Mouse (Mus musculus): ENCODE data around the gene Chrm5. TPM values are rescaled to one million over a fixed set of nuclear protein-coding genes. Genes with fewer than 3 reads are reported as not detected.
"Not testable (repeated sequence)": the region's sequence is repeated elsewhere in the genome, so short reads cannot be mapped to it uniquely, and the experiment has no call there.

Gene Chrm5
- total and polyA plus RNA-seq, 3 experiments = not detected

DNA sequence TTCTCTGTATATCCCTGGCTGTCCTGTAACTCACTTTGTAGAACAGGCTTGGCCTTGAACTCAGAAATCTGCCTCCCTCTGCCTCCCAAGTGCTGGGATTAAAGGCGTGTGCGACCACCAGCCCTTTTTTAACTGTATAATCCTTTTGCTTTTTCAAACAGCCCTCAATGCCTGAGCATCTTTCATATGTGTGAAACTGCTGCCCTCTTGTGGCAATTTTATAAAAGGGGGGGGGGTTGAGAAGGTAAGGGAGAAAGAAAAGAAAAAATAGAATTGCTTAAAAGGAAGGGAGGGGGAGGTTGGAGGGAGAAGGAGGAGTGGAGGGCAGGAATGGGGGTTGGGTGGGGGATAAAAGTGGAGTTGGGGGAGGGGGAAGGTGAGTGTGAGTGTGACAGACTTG, 995 bp upstream of the Chrm5 start:
- DNase-seq = peak; percentile 20

DNA sequence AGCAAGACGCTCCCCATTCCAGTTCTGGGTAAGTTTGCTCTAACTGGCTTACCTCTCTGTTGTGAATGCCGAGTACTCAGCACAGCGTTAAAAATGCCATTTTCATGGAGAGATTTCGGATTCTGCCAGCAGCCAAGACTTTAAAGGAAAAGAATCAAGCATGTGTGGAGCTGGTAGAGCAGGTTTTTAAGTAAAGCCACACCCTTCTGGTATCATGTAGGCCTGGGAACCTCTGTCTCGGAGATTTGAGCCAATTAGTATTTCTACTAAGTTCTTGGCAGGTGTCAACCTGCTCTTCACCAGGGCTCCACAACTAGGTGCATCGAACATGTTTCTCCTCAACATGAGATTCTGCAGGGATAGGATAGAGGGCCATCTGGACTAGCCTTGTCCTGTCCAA, 4.0 kb downstream of the Chrm5 start:
- DNase-seq = no peak

DNA sequence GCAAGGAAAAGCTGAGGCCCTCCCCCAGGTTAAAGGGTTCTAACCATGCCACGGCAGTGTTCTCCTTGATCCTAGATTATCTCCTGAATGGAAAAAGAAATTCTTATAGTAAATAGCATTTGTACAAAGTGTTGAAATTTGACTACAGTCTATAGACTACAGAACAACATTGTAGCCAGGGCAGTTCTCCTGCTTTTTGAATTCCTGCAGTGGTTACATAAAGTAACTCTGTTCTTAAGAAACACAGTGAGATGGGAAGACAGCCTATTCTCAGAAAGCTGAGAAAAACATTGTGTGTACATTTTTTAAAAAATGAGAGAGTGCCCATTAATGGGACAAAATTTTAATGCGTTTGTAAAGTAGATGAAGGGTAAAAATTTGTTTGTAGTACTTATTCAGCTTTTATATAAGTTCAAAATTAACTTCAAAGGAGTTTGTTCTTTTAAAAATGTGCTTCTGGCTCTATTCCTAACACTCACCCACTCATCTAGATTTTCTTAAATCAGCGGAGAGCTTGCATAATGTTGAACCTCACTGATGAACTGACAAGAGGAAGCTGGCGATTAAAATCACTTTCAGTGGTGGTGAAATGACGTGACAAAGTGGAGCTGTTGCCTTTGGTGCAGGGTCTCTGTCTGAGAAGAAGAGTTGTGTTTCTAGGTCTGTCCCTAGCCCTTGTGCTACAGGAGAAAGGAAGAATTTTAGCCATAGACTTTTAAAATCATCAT, 5.4 kb downstream of the Chrm5 start:
- no peak for DNase-seq

DNA sequence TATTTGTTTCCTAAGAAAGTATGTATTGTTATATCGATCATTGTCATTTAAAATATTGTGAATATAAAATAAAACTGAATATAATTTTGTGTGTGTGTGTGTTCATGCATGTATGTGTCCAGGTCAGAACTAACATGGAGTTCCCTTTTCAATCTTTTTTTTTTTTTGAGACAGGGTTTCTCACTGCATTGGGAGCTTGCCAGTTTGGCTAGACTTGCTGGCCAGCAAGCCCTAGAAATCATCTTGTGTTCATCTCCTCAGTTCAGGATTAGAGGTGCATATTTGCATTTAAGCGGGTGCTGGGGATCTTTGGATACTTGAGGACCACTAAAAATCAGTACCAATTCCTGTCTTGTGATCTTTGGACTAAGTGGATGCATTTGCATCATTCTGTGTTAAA, 8.5 kb downstream of the Chrm5 start:
- no peak for DNase-seq

DNA sequence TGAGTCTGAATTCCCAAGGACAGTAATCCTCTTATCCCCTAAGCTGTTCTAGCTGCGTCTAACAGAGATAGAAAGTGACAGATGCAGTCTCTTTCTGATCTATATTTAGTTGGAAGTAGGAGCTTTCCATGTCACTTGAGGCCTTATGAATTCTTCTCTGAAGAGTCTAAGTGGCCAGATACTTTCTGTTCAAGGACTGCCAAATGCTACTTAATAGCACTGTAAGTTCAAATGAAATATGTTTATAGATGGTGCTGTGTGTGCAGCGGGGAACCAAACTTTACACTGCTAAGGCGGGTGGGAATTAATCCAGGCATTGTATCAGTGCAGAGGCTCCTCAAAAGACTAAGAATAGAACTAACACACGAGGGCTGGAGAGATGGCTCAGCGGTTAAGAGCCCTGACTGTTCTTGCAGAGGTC, 9.6 kb downstream of the Chrm5 start:
- no peak for DNase-seq

DNA sequence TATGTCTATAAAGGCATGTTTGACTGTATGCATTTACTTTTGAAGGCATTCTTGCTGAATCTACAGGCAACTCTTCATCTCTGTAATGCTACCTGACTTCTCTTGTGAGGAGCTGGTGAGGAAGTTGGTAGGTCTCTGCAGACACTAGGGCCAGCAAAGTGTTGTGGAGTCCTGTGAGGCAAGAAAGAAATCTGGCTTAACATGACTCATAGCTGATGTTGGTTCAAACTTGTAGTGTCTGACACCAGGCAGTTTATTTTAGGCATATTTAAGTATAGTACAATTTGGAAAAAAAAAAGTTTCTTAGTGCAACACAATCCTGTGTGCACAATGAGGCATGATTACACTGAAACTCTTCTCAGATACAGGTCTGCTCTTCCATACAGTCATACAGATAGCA, 11.0 kb downstream of the Chrm5 start:
- DNase-seq = no peak

DNA sequence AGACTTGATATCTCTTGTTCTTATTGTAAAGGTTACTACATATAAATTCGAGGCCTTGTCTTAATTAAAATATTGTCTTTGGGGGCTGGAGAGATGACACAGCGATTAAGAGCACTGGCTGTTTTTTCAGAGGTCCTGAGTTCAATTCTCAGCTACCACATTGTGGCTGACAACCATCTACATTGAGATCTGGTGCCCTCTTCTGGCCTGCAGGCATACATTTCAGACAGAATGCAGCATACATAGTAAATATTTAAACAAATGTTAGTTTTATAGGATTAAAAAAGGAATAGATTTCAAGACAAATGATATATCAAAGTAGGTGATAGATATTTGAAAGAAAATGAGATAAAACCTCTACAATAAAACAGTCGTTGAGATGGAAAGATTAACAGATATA, 20.0 kb downstream of the Chrm5 start:
- DNase-seq = no peak

DNA sequence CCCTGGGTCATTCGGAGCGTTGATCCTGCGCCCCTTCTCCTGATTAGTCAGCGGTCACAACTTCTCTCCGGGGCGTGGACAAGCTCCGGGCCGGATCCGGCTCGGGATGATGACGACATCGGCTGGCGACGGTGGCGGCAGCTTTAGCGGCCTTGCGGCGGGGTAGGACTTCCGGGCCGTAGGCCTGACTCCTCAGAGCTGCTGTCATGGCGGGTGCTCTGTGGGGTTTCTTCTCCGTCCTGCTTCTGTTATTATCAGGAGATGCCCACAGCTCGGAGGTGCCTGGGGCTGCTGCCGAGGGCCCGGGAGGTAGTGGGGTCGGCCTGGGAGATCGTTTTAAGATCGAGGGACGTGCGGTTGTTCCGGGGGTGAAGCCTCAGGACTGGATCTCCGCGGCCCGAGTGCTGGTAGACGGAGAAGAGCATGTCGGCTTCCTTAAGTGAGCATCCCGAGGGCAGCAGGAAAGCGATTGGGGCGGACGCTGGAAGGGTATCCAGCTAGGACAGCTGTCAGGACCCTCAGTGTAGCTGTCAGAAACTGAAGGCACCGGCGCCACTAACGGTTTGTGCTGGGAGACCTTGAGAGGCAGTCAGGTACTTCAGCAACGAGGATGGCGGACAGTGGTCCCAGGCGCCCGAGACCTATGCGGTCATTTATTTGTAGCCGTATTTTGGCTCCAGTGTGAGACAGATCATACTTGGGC, 25.6 kb downstream of the Chrm5 start, which contains the start of gene Emc7:
Gene Emc7, plus strand, starts transcription at position 136 of the 703 bp plus-strand sequence.
- peak; percentile 99 for DNase-seq

DNA sequence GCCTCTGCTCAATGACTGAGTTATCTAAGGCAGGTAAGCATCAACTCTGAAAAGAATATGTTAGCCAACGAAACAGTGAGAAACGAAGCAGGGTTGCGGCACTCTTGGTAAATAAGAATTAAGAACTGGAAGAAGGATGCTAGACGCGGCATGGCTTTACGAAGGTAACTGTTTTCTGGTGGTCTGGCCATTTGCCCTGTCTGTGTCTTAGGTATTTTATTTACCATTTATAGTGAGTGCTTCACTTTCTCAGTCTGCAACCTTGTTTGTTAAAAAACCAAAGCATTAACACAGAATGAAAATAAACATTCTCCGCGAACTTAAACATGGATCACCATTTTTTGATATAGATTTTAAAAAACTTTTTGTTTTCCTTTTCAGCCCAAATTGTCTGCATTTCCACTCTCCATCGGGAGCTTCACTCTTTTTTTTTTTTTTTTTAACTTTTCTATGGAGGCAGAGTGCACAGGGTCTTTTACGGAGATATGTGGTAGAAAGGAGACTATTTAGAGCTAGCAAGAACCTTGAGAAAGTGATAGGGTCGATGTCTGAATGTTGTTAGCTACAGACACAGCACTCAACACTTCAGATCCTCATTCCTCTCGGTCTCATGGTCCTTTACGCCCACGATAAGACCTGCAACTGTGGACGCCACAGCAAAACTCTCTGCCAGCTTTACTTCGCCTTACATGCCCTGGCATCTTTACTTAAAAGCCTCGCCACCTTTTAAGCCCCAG, 26.3 kb downstream of the Chrm5 start:
- DNase-seq = no peak

DNA sequence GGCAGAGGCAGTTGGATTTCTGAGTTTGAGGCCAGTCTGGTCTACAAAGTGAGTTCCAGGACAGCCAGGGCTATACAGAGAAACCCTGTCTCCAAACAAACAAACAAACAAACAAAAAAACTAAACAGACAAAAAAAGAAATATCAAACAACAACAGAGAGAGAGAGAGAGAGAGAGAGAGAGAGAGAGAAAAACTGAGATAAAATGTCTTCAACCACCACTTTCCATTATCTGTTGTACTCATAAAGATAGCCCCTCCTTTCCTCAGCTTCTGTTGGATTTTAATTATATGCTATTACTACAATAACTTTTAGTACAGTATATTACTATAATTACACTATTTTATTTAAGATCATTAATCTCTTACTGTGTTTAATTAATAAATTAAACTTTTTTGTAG, 28.1 kb downstream of the Chrm5 start:
- not testable (repeated sequence) for DNase-seq

DNA sequence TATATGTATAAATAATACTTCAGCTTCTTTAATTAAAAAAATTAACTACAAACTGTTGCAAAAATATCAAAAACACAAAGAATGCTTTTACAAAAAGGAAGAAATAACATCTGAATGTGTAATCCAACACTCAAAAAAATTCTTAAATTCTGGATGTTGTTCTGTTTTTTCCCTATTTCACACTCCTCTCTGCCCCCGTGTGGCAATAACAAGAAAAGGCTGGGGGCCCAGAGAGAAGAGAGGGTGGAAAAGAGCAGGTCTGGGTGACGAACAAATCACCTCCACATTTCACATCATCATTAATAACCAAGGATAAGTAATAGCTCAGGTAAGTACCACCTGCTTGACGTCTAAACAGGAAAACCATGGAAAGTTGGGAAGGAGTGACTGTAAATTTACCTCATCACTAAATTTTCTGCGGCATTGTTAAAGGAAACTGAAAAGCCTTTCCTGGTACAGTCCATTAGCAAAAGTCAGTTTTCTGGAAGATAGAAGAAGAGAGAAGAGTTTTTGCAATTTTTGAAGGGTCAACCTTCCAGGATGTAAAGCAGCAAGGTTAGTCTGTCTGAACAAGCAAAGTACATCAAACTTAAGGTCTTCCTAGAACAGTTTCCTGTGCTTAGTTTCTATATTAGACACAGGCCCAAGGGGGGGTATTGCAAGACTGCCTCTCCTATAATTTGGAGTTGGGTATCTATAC, 30.8 kb downstream of the Chrm5 start:
- peak; percentile 15 for DNase-seq

DNA sequence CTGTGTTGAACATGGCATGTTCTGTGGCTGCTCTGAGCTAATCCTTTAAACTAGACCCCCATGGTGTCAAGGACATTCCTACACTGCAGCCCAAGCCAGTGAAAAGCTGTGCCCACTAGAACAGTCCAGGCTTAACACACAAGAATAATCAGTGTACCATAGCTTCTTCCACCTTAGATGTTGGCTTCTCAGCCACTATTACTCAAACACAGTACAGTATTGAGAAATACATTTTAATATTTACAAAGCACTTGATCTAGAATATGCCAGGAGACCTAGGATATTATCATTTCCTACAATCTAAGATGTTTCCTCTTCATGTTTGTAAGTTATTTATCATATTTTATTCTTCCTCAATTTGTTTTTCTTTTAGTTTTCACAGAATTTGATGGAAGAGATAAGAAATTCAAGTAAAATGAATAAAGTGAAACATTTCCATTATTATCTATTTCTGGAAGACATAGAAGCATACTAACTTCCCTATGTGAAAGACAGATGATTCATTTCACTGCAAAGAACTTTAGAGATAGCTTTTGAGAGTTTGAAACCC, 32.0 kb downstream of the Chrm5 start:
- no peak for DNase-seq

DNA sequence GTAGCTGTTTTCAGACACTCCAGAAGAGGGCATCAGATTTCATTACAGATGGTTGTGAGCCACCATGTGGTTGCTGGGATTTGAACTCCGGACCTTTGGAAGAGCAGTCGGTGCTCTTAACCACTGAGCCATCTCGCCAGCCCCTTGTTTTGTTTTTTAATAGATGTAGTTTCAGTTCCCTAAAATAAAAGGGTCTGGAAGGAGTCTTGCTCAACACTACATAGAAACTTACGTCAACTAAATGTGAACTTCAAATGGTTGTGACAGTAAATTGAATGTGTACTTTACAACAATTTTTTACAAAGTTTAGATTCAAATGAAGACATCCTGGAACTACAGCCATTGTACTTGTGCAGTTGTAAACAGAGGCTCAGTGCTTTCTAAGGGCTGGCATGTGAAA, 32.5 kb downstream of the Chrm5 start:
- DNase-seq = not testable (repeated sequence)

DNA sequence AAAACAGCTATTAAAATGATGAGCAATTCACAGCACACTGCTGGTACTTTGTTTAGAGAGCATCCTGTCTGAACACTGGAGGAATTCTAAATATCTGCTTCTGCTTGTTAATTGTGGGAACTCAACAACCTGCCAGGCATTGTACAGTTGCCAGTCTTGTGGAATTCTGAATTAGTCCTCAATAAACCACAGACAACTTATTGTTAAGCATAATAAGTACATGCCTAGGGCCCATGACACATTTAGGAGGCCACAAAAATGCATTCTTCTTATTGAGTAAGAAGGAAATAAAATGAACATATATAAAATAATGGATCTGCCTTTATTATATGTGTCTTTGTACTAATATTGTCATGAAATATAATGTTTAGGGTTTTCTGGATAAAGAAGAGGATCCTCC, 35.1 kb downstream of the Chrm5 start:
- DNase-seq = no peak

DNA sequence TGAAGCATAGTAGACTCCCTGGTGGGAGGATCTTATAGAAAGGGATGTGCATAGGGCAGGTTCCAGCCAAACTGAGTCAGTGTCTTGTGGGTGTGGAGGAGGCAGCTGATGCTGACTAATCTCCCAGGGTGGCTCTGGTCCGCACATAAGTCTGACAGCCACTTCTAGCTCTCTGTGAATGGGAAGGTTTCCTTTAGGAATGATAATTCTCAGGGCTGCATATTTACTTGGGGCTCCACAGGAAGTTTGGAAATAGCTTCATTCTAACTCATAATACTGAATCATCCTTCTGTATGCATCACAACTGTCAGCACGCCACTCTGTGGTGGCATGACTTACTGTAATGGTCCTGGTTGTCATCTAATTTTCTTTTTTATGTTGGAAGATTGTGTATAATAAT, 37.1 kb downstream of the Chrm5 start:
- DNase-seq = no peak

DNA sequence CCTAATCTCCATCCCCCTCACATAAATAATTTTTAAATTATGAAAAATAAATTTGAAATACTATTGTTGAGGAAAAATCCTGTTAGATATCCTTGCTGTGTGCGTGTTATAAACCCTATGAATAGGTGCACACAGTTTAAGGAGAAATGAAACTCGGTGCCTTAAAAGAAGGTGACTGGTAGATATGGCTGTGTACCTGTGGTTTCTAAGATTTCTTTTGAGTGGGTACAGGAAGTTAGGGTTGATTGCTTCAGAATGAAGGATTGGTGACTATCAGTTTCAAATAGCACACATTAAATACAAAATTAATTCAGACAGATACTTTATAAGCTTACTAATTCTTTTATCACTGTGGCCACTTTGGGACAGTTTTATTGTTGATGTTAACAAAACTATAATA, 43.0 kb downstream of the Chrm5 start:
- DNase-seq = no peak

DNA sequence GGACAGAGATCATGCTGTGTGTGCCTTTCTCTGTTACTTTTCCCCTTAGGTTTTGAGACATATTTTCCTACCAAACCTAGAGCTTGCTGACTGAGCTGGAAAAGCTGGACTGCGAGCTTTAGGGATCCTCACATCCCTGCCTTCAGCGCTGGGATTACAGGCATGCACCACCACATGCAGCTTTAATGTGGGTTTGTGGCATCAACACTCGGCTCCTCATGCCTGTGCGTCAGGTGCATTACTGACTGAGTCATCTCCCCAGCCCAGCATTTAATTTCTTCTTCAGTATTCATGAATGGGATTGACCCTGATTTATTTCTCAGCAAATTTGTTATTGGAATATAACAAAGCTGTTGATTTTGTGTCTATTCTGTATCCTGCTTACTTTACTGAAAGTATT, 44.3 kb downstream of the Chrm5 start:
- no peak for DNase-seq

DNA sequence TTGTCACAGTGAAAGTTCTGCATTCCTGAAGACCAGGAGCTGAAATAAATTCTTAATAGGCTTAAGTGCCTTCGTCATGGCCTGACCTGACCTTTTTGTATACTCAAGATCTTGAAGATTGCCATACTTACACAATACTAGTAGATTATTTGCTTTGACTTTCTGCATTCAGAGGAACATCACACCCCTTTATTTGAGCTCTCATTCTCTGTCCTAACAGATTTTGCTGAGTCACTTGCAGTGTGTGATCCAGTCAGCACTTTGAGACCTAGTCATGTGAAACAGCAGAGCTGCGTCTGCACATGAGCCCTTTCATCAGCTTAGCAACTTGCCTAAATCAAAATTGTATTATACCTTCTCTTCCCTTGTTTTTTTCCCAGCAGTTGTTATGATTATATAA, 47.2 kb downstream of the Chrm5 start:
- no peak for DNase-seq

DNA sequence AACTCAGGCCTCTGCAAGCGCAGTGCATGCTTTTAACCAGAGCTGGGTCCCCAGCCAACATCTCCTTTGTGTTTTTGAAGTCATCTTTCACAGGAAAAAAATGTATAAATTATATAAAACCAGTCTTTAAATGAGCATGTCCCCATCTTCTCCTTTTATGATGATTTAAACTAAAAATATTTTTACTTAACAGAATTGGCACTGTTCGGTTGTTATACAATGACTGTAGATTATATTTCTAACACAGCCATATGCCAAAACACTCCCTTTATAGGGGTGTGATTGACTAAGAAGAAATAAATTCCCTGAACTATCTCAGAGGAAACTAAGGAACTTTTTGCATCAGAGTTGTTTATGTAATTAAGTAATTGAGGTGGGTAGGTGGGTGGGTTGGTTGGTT, 48.0 kb downstream of the Chrm5 start:
- no peak for DNase-seq

DNA sequence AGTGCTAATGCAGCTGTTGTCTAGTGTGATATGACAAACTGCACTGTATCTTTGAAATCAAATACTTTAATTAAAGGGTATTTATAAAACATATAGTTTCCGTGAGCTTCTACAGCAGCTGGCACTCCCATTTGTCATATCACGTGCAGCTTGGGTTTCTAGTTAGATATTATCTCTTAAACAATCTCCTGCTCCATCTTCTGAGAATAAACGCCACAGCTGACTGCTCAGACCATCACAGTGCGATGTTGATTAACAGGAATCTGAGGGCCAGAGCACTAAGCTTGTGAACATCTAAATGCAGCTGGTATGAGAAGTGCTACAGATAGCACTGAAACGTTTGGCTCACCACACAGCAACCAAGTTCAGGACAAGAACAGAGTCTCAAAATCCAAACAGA, 50.2 kb downstream of the Chrm5 start:
- DNase-seq = no peak

DNA sequence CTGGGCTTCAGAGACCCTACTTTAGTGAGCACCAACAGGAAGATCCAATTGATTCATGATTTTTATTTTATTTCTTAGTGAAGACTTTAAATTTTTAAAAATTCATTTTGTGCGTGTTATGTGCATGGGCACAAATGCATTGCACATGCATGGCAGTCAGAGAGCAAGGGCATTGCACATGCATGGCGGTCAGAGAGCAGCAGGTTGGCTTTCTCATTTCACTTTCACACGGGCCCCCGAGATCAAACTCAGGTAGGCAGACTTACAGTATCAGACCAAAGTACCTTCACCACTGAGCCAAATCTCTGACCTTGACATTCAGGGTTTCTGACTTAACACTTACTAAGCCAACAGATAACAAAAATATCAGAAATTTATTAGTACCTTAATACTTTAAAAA, 50.9 kb downstream of the Chrm5 start:
- no peak for DNase-seq
